Mouse (Mus musculus): ENCODE measurements around the gene Lrrc8b.

DNA sequence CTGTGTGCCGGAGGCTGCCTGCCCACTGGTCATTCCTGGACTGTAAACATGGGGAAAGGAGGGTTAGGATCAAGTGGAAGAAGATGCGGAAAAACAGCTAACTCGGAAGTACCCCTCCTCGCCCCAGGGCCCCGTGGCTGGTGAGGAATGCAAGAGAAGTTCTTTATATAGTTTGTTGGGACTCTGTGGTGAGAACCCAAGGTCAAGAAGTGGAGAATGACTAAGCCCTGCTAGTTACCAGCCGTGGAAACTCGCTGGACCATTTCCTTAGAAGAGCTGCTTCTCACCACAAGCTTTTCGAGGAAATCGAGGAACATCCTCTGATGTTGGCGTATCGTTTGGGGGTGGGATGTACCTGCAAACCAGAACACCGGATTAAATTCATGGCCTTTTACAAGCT lies 109.4 kb downstream of the Lrrc8b start:
- TF ChIP-seq GATA1 (IDR thresholded peaks at IDR 0.05; ENCODE audit: low read length) (no peak), TAL1 (IDR thresholded peaks at IDR 0.05; ENCODE audit: low read length) (no peak)
